Comparison of ENCODE assay signal across 8 mouse cellular contexts in genomic region chr11:101226065-101226701, GRCm38 (mm10). TPM values are rescaled to one million over a fixed set of nuclear protein-coding genes. Genes with fewer than 3 reads are reported as not detected.
DNase-seq lines count a peak whose midpoint lies in the region; ATAC-seq and TF ChIP-seq lines count a peak whose summit lies in the region.

Gene Ezh1 (minus strand): TSS chr11:101226463.

- no peaks in the 10 kb centered on the region for H3K9me3 ChIP-seq in lung, embryonic 15.5 days

- DNase-seq in Muller cell, postnatal 12 days (ENCODE audit: inconsistent ontology term): peak; percentile 82
- DNase-seq in cerebellum, adult 9-10 months: peak; percentile 96
- DNase-seq in layer of hippocampus, adult 9-10 months (ENCODE audit: low spot score): peak; percentile 65
- DNase-seq in thymus, adult 18-20 months: peak; percentile 83 to 89

- H3K4me3 ChIP-seq in lung, embryonic 15.5 days: peak within 1 kb of the TSS; percentile 78
- H3K4me3 ChIP-seq in olfactory bulb, adult 2 months (ENCODE audit: insufficient read depth, low read depth, low read length): peak within 1 kb of the TSS; percentile 78

- peak; percentile 95 for ATAC-seq in frontal cortex, adult (ENCODE audit: low TSS enrichment)
- peak; percentile 89 to 97 for ATAC-seq in hematopoietic stem cell, adult 5-6 weeks (replicated peaks in 1 of 2; ENCODE audit: insufficient read depth in 1 of 2, low FRiP score in 2 of 2, low TSS enrichment in 1 of 2, low read depth in 1 of 2, poor library complexity in 2 of 2, severe bottlenecking in 2 of 2)
- ATAC-seq in lung, embryonic 15.5 days (ENCODE audit: borderline replicate concordance, extremely low read depth, low FRiP score, low TSS enrichment): peak; percentile 90

- 1% methylated on average over 51 of the region's 56 CpGs for WGBS in lung, embryonic 15.5 days
- under 1% methylated on average over 55 of the region's 56 CpGs for WGBS in olfactory bulb, adult 2 months

- H3K27me3 ChIP-seq in lung, embryonic 15.5 days: no peaks in the 10 kb centered on the region

- no peak for TF ChIP-seq CTCF in olfactory bulb, adult 2 months (IDR thresholded peaks at IDR 0.05; ENCODE audit: insufficient read depth, low read depth, low read length)

- H3K9ac ChIP-seq in lung, embryonic 15.5 days: peak within 1 kb of the TSS; percentile 77

- peaks cover 31% of the 10 kb centered on the region for H3K4me1 ChIP-seq in lung, embryonic 15.5 days
- H3K4me1 ChIP-seq in olfactory bulb, adult 2 months (ENCODE audit: control insufficient read depth, insufficient read depth, low read length): peaks cover 20% of the 10 kb centered on the region

- H3K4me2 ChIP-seq in lung, embryonic 15.5 days: peak within 1 kb of the TSS; percentile 81

- no peaks in the 10 kb centered on the region for H3K36me3 ChIP-seq in lung, embryonic 15.5 days

- peak; percentile 51; the same call in 1 of the 2 replicates for TF ChIP-seq POLR2A in olfactory bulb, adult 2 months (IDR thresholded peaks at IDR 0.05; ENCODE audit: insufficient read depth, low read depth, low read length)

- peak within 1 kb of the TSS; percentile 86 for H3K27ac ChIP-seq in lung, embryonic 15.5 days
- H3K27ac ChIP-seq in olfactory bulb, adult 2 months (ENCODE audit: insufficient read depth, low read depth, low read length): no peak within 1 kb of the TSS

RNA-seq across cellular contexts. Expression of gene Ezh1, which starts in this region (rescaled TPM):
- 38.1 and 45.0 TPM in 2 replicates for total RNA-seq in hematopoietic stem cell, adult 5-6 weeks (2017)
- 16.2 and 19.2 TPM in 2 replicates for polyA plus RNA-seq in lung, embryonic 15.5 days (2015; fragmentation: Nextera tagmentation; extraction: Ambion mirVana)
- not detected in 2 replicates for polyA plus RNA-seq in olfactory bulb, adult 2 months (2012; ENCODE audit: insufficient read depth, insufficient read length, low replicate concordance, missing spikeins)
